In genomic region chrX:75514179-75514972, GRCm38 (mm10) we compare ENCODE assay signal across 8 mouse cellular contexts. TPM values are rescaled to one million over a fixed set of nuclear protein-coding genes. Genes with fewer than 3 reads are reported as not detected.
A peak's percentile ranks its signal among the peaks of the same experiment; 100 is the strongest.
DNase-seq lines count a peak whose midpoint lies in the region; ATAC-seq and TF ChIP-seq lines count a peak whose summit lies in the region.

TSS of gene Vbp1 (plus strand) at chrX:75514299.

- TF ChIP-seq CTCF in bone marrow macrophage, adult 2 months (IDR thresholded peaks at IDR 0.05; ENCODE audit: low read depth, low read length), result no peak
- TF ChIP-seq CTCF in embryonic fibroblast, embryonic 13.5 days (IDR thresholded peaks at IDR 0.05; ENCODE audit: borderline replicate concordance, insufficient read depth, low read length), result no peak

- no peaks in the 10 kb centered on the region for H3K4me1 ChIP-seq in bone marrow macrophage, adult 2 months (ENCODE audit: control insufficient read depth, insufficient read depth, low read length)
- H3K4me1 ChIP-seq in embryonic fibroblast, embryonic 13.5 days (ENCODE audit: control insufficient read depth, insufficient read depth, low read length), result no peaks in the 10 kb centered on the region
- H3K4me1 ChIP-seq in kidney, embryonic 14.5 days (ENCODE audit: control insufficient read depth, insufficient read depth, low read length), result no peaks in the 10 kb centered on the region
- no peaks in the 10 kb centered on the region for H3K4me1 ChIP-seq in limb, embryonic 15.5 days

- peak within 1 kb of the TSS; percentile 38 for H3K4me2 ChIP-seq in kidney, embryonic 14.5 days (replicated peaks; ENCODE audit: low read depth, low read length)
- peak within 1 kb of the TSS; percentile 30; the same call in 1 of the 2 replicates for H3K4me2 ChIP-seq in limb, embryonic 15.5 days

- H3K4me3 ChIP-seq in bone marrow macrophage, adult 2 months (ENCODE audit: insufficient read depth, low read length), result peak within 1 kb of the TSS; percentile 96
- peak within 1 kb of the TSS; percentile 100 for H3K4me3 ChIP-seq in embryonic fibroblast, embryonic 13.5 days (ENCODE audit: insufficient read depth, low read length)
- H3K4me3 ChIP-seq in kidney, embryonic 14.5 days (ENCODE audit: low read length), result peak within 1 kb of the TSS; percentile 57
- H3K4me3 ChIP-seq in limb, embryonic 15.5 days, result peak within 1 kb of the TSS; percentile 52

- 20% methylated on average over 37 of the region's 37 CpGs for WGBS in kidney, embryonic 14.5 days
- 16% methylated on average over 37 of the region's 37 CpGs for WGBS in limb, embryonic 15.5 days

- H3K27ac ChIP-seq in bone marrow macrophage, adult 2 months (ENCODE audit: insufficient read depth, low read depth, low read length), result peak within 1 kb of the TSS; percentile 81
- peak within 1 kb of the TSS; percentile 89 for H3K27ac ChIP-seq in embryonic fibroblast, embryonic 13.5 days (ENCODE audit: insufficient read depth, low read length)
- peak within 1 kb of the TSS; percentile 80 for H3K27ac ChIP-seq in kidney, embryonic 14.5 days (ENCODE audit: low read depth, low read length)
- peak within 1 kb of the TSS; percentile 92 for H3K27ac ChIP-seq in limb, embryonic 15.5 days

- no peak for TF ChIP-seq POLR2A in bone marrow macrophage, adult 2 months (IDR thresholded peaks at IDR 0.05; ENCODE audit: borderline replicate concordance, low read depth, low read length)
- TF ChIP-seq POLR2A in embryonic fibroblast, embryonic 13.5 days (IDR thresholded peaks at IDR 0.05; ENCODE audit: low read depth, low read length), result peak; percentile 82

- ATAC-seq in kidney, embryonic 14.5 days (ENCODE audit: low FRiP score, low TSS enrichment), result peak; percentile 99
- ATAC-seq in limb, embryonic 15.5 days (ENCODE audit: insufficient number of reproducible peaks, low FRiP score, low TSS enrichment, low read depth), result peak; percentile 96

- no peaks in the 10 kb centered on the region for H3K9me3 ChIP-seq in kidney, embryonic 14.5 days (ENCODE audit: control insufficient read depth, low read length)
- H3K9me3 ChIP-seq in limb, embryonic 15.5 days, result no peaks in the 10 kb centered on the region

- H3K27me3 ChIP-seq in kidney, embryonic 14.5 days (ENCODE audit: control insufficient read depth, insufficient read depth, low read length), result no peaks in the 10 kb centered on the region
- H3K27me3 ChIP-seq in limb, embryonic 15.5 days, result no peaks in the 10 kb centered on the region

- H3K9ac ChIP-seq in kidney, embryonic 14.5 days (ENCODE audit: low read depth, low read length), result peak within 1 kb of the TSS; percentile 49
- peak within 1 kb of the TSS; percentile 26 for H3K9ac ChIP-seq in limb, embryonic 15.5 days

- H3K36me3 ChIP-seq in kidney, embryonic 14.5 days (ENCODE audit: control insufficient read depth, insufficient read depth, low read length), result no peaks in the 10 kb centered on the region
- H3K36me3 ChIP-seq in limb, embryonic 15.5 days, result no peaks in the 10 kb centered on the region

- peak; percentile 88 for DNase-seq in A20 (ENCODE audit: low read depth, low spot score)
- peak; percentile 89 to 90 for DNase-seq in heart, adult 9 months (ENCODE audit: low spot score in 2 of 2)
- DNase-seq in monocyte, adult 2 months (ENCODE audit: low read depth in 1 of 2, low spot score in 2 of 2), result peak; percentile 54 to 67
- DNase-seq in spleen, postnatal 36 days (ENCODE audit: low spot score in 2 of 2), result peak; percentile 86 to 89

RNA-seq across cellular contexts. Expression of gene Vbp1, which starts in this region (rescaled TPM):
- polyA plus RNA-seq in bone marrow macrophage, adult 2 months (2012; ENCODE audit: insufficient read depth, insufficient read length, missing spikeins), result 45.8 and 50.7 TPM in 2 replicates
- polyA plus RNA-seq in embryonic fibroblast, embryonic 13.5 days (2011; ENCODE audit: insufficient read length, low read depth, missing spikeins), result 64.3 and 69.3 TPM in 2 replicates
- 186 and 196 TPM in 2 replicates for polyA plus RNA-seq in kidney, embryonic 14.5 days (2014; fragmentation: Nextera tagmentation; extraction: Ambion mirVana)
- polyA plus RNA-seq in limb, embryonic 15.5 days (2015; fragmentation: Nextera tagmentation; extraction: Ambion mirVana), result 135 and 137 TPM in 2 replicates

Comparison
In these comparisons a context has a peak if more than half of its experiments do, and no peak if none do; other contexts are left out.
1. Peak in every context shown above with its lines: DNase-seq, ATAC-seq, H3K4me3 ChIP-seq and H3K27ac ChIP-seq.